Mouse (Mus musculus): Measurements from ENCODE around the gene Prpf38b.

GRCm38 (mm10) chr3:108880544-108881507 lies 30.7 kb downstream of the Prpf38b start:
- TF ChIP-seq CTCF (conservative IDR thresholded peaks at IDR 0.05 in 1 of 2, IDR thresholded peaks at IDR 0.05 in 1 of 2; ENCODE audit: low read depth in 2 of 2, low read length in 2 of 2) (no peak), POLR2A (IDR thresholded peaks at IDR 0.05; ENCODE audit: low read depth, low read length) (no peak), SMC3 (IDR thresholded peaks at IDR 0.05; ENCODE audit: low read depth, low read length) (no peak), MYC (IDR thresholded peaks at IDR 0.05; ENCODE audit: low read depth, low read length) (no peak), ZKSCAN1 (IDR thresholded peaks at IDR 0.05; ENCODE audit: borderline replicate concordance, low read depth, low read length) (no peak), USF2 (conservative IDR thresholded peaks at IDR 0.05; ENCODE audit: low read depth, low read length) (no peak), GABPA (IDR thresholded peaks at IDR 0.05; ENCODE audit: insufficient replicate concordance, low read depth, low read length) (no peak), ZNF384 (IDR thresholded peaks at IDR 0.05; ENCODE audit: low read depth, low read length) (no peak), MAX (IDR thresholded peaks at IDR 0.05; ENCODE audit: low read length) (no peak)
